Mouse (Mus musculus): Measurements from ENCODE around the gene Vpreb1. TPM values are rescaled to one million over a fixed set of nuclear protein-coding genes. Genes with fewer than 3 reads are reported as not detected.
"Not testable (repeated sequence)": the region's sequence is repeated elsewhere in the genome, so short reads cannot be mapped to it uniquely, and the experiment has no call there.

Gene Vpreb1
- total RNA-seq, 4 experiments from 2014 or later: not detected

- DNase-seq (ENCODE audit: low spot score): not testable (repeated sequence)
Observed at GRCm38 (mm10) chr16:16856054-16856453, 14.6 kb downstream of the Vpreb1 start.

- DNase-seq (ENCODE audit: low spot score): no peak
Observed at GRCm38 (mm10) chr16:16855541-16855940, 15.1 kb downstream of the Vpreb1 start.

GRCm38 (mm10) chr16:16854836-16855235, 15.8 kb downstream of the Vpreb1 start:
- DNase-seq (ENCODE audit: low spot score): peak; percentile 64

- no peak for DNase-seq (ENCODE audit: low spot score)
Observed at GRCm38 (mm10) chr16:16852411-16852810, 18.2 kb downstream of the Vpreb1 start.

- no peak for DNase-seq (ENCODE audit: low spot score)
Observed at GRCm38 (mm10) chr16:16849196-16849595, 21.4 kb downstream of the Vpreb1 start.

GRCm38 (mm10) chr16:16829671-16830070, 41.0 kb downstream of the Vpreb1 start:
- DNase-seq (ENCODE audit: low spot score): no peak

- DNase-seq (ENCODE audit: low spot score): no peak
Observed at GRCm38 (mm10) chr16:16828757-16829615, 41.7 kb downstream of the Vpreb1 start, which contains the start of gene Spag6l. Gene Spag6l, minus strand, starts transcription at chr16:16829456.

GRCm38 (mm10) chr16:16826223-16826622, 44.4 kb downstream of the Vpreb1 start:
- no peak for DNase-seq (ENCODE audit: low spot score)

GRCm38 (mm10) chr16:16825476-16825875, 45.2 kb downstream of the Vpreb1 start:
- no peak for DNase-seq (ENCODE audit: low spot score)

Other genes starting within 250 kb of the Vpreb1 start
- gene Olfr19, start 194.4 kb downstream of the Vpreb1 start, total RNA-seq (2022): not detected
- gene Spag6l, start 41.4 kb downstream of the Vpreb1 start, total RNA-seq (2022): 1 to 10 TPM in 1 of 4 experiments, under 1 TPM in 2, not detected in 1; 0.19 to 1.0 (median 0.22) TPM
- gene Igll1, start 6.9 kb downstream of the Vpreb1 start, total RNA-seq (2022): not detected
- gene Top3b, start 107 bp downstream of the Vpreb1 start, total RNA-seq (2022): 10 to 100 TPM; 23.7 to 31.4 (median 24.6) TPM
- gene Ppm1f, start 25.6 kb upstream of the Vpreb1 start, total RNA-seq (2022): 10 to 100 TPM; 24.7 to 32.6 (median 29.8) TPM
- gene Mapk1, start 112.5 kb upstream of the Vpreb1 start, total RNA-seq (2022): 100 to 1,000 TPM; 104 to 111 (median 104) TPM
- 1 to 10 TPM; 1.7 to 3.1 (median 2.1) TPM for gene Ypel1, start 198.9 kb upstream of the Vpreb1 start, total RNA-seq (2022)
- gene Ppil2, start 240.4 kb upstream of the Vpreb1 start, total RNA-seq (2022): 10 to 100 TPM; 36.2 to 39.6 (median 38.1) TPM